Mouse (Mus musculus) forebrain, embryonic 15.5 days (tissue): ENCODE results near the gene Crabp1. TPM values are rescaled to one million over a fixed set of nuclear protein-coding genes. Genes with fewer than 3 reads are reported as not detected.

Experiments used
- ATAC-seq: fragments of 200-750 bp; cut with Nextera tagmentation; replicated peaks from 2 replicates; pipeline ENCODE4 v1.8.0; 2017; ENCODE audit warnings: mild to moderate bottlenecking, moderate TSS enrichment, moderate library complexity
- H3K27ac ChIP-seq: fragments of 300-500 bp; sonication (generic); replicated peaks from 2 replicates; pipeline ENCODE4 v1.5.1; 2015; ENCODE audit warnings: mild to moderate bottlenecking, inconsistent platforms
- H3K27me3 ChIP-seq: fragments of 300-500 bp; sonication (generic); 2 replicates; pipeline ENCODE4 v1.6.1; 2015; ENCODE audit warnings: inconsistent platforms
- H3K36me3 ChIP-seq: fragments of 300-500 bp; sonication (generic); 2 replicates; pipeline ENCODE4 v1.6.1; 2015; ENCODE audit warnings: mild to moderate bottlenecking, inconsistent platforms
- H3K4me1 ChIP-seq: fragments of 300-500 bp; sonication (generic); 2 replicates; pipeline ENCODE4 v1.6.1; 2015; ENCODE audit warnings: inconsistent platforms
- H3K4me2 ChIP-seq: fragments of 300-500 bp; sonication (generic); replicated peaks from 2 replicates; pipeline ENCODE4 v1.6.1; 2015; ENCODE audit warnings: mild to moderate bottlenecking, inconsistent platforms
- H3K4me3 ChIP-seq: fragments of 300-500 bp; sonication (generic); 2 replicates; pipeline ENCODE4 v1.5.1; 2015; ENCODE audit warnings: mild to moderate bottlenecking, inconsistent platforms
- H3K9ac ChIP-seq: fragments of 300-500 bp; sonication (generic); replicated peaks from 2 replicates; pipeline ENCODE4 v1.6.1; 2015; ENCODE audit warnings: mild to moderate bottlenecking, inconsistent platforms
- H3K9me3 ChIP-seq: fragments of 300-500 bp; sonication (generic); 2 replicates; pipeline ENCODE4 v1.6.1; 2016; ENCODE audit warnings: inconsistent platforms
- WGBS: fragments of 180-500 bp; shearing (Covaris S2); methylation state at CpG from one replicate; pipeline ENCODE4 v1.1.7; 2015; ENCODE audit warnings: mixed read lengths; 5-methylcytosine and 5-hydroxymethylcytosine counted together
- polyA plus RNA-seq: library from polyadenylated mRNA; unstranded; fragments of >200 nt; fragmentation: Nextera tagmentation; extraction: Ambion mirVana; gene quantifications from 2 replicates; pipeline ENCODE4 v1.2.1, GENCODE M21; 2015

Gene Crabp1
- polyA plus RNA-seq, 1 experiment from 2014 or later, result 47.3 TPM

- Histone ChIP-seq H3K4me3 (no peak overlapping the region), H3K27ac (no peak overlapping the region), H3K27me3 (no peaks in the 10 kb centered on the region), H3K9ac (no peak overlapping the region), H3K4me2 (no peak overlapping the region), H3K9me3 (no peaks in the 10 kb centered on the region), H3K4me1 (peaks cover under 1% of the 10 kb centered on the region; the same call in 1 of the 2 replicates), H3K36me3 (no peaks in the 10 kb centered on the region)
- ATAC-seq, result no peak
- WGBS, result 47% methylated on average over 15 of the region's 15 CpGs
Observed at GRCm38 (mm10) chr9:54782504-54782903, 18.0 kb downstream of the Crabp1 start.

- WGBS, result 67% methylated on average over 3 of the region's 3 CpGs
Observed at GRCm38 (mm10) chr9:54784003-54784402, 19.5 kb downstream of the Crabp1 start.

GRCm38 (mm10) chr9:54785215-54785614, 20.7 kb downstream of the Crabp1 start:
- H3K27ac ChIP-seq, result no peak overlapping the region
- peaks cover 7% of the 10 kb centered on the region for H3K4me1 ChIP-seq

More at GRCm38 (mm10) chr9:54784003-54784402, 19.5 kb downstream of the Crabp1 start:
- Histone ChIP-seq H3K4me1 (peaks cover 7% of the 10 kb centered on the region), H3K9me3 (no peaks in the 10 kb centered on the region), H3K36me3 (no peaks in the 10 kb centered on the region), H3K27ac (no peak overlapping the region), H3K4me3 (no peak overlapping the region), H3K4me2 (no peak overlapping the region), H3K27me3 (no peaks in the 10 kb centered on the region), H3K9ac (no peak overlapping the region)
- no peak for ATAC-seq

GRCm38 (mm10) chr9:54786083-54786482, 21.5 kb downstream of the Crabp1 start:
- peaks cover 7% of the 10 kb centered on the region for H3K4me1 ChIP-seq
- H3K4me3 ChIP-seq, result no peak overlapping the region
- WGBS, result 96% methylated on average over 1 of the region's 1 CpGs
- H3K36me3 ChIP-seq, result no peaks in the 10 kb centered on the region
- H3K27ac ChIP-seq, result no peak overlapping the region
- no peak overlapping the region for H3K4me2 ChIP-seq
- no peak overlapping the region for H3K9ac ChIP-seq
- no peaks in the 10 kb centered on the region for H3K9me3 ChIP-seq
- no peaks in the 10 kb centered on the region for H3K27me3 ChIP-seq
- no peak for ATAC-seq

More at GRCm38 (mm10) chr9:54785215-54785614, 20.7 kb downstream of the Crabp1 start:
- no peak overlapping the region for H3K9ac ChIP-seq
- no peaks in the 10 kb centered on the region for H3K27me3 ChIP-seq
- H3K4me2 ChIP-seq, result no peak overlapping the region
- WGBS, result 74% methylated on average over 3 of the region's 3 CpGs
- H3K36me3 ChIP-seq, result no peaks in the 10 kb centered on the region
- no peak overlapping the region for H3K4me3 ChIP-seq
- no peaks in the 10 kb centered on the region for H3K9me3 ChIP-seq
- no peak for ATAC-seq

GRCm38 (mm10) chr9:54787760-54788159, 23.2 kb downstream of the Crabp1 start:
- WGBS, result 14% methylated on average over 8 of the region's 8 CpGs
- no peak overlapping the region for H3K4me2 ChIP-seq
- H3K4me3 ChIP-seq, result no peak overlapping the region
- no peaks in the 10 kb centered on the region for H3K36me3 ChIP-seq
- no peak overlapping the region for H3K27ac ChIP-seq
- H3K9ac ChIP-seq, result no peak overlapping the region
- no peaks in the 10 kb centered on the region for H3K27me3 ChIP-seq
- H3K9me3 ChIP-seq, result no peaks in the 10 kb centered on the region
- H3K4me1 ChIP-seq, result peaks cover 7% of the 10 kb centered on the region
- ATAC-seq, result 0 out of 2 replicates have a peak, but pooled peaks have one; percentile 57

GRCm38 (mm10) chr9:54790271-54790670, 25.7 kb downstream of the Crabp1 start:
- WGBS, result 48% methylated on average over 5 of the region's 5 CpGs
- no peaks in the 10 kb centered on the region for H3K9me3 ChIP-seq
- no peaks in the 10 kb centered on the region for H3K27me3 ChIP-seq
- no peak overlapping the region for H3K4me3 ChIP-seq
- no peak overlapping the region for H3K9ac ChIP-seq
- H3K4me2 ChIP-seq, result no peak overlapping the region
- no peak overlapping the region for H3K27ac ChIP-seq
- H3K36me3 ChIP-seq, result no peaks in the 10 kb centered on the region
- H3K4me1 ChIP-seq, result peaks cover 7% of the 10 kb centered on the region
- no peak for ATAC-seq

- Histone ChIP-seq H3K9ac (no peak overlapping the region), H3K4me3 (no peak overlapping the region), H3K27me3 (no peaks in the 10 kb centered on the region), H3K27ac (no peak overlapping the region), H3K9me3 (no peaks in the 10 kb centered on the region), H3K36me3 (no peaks in the 10 kb centered on the region), H3K4me2 (no peak overlapping the region), H3K4me1 (no peaks in the 10 kb centered on the region)
- no peak for ATAC-seq
- WGBS, result 45% methylated on average over 10 of the region's 10 CpGs
Observed at GRCm38 (mm10) chr9:54801460-54801961, 37.0 kb downstream of the Crabp1 start.

GRCm38 (mm10) chr9:54802749-54803679, 38.5 kb downstream of the Crabp1 start:
- no peak for ATAC-seq
- H3K9me3 ChIP-seq, result no peaks in the 10 kb centered on the region
- no peak overlapping the region for H3K4me3 ChIP-seq
- H3K36me3 ChIP-seq, result no peaks in the 10 kb centered on the region
- no peak overlapping the region for H3K9ac ChIP-seq
- no peaks in the 10 kb centered on the region for H3K27me3 ChIP-seq
- H3K27ac ChIP-seq, result no peak overlapping the region
- WGBS, result 70% methylated on average over 6 of the region's 6 CpGs
- no peaks in the 10 kb centered on the region for H3K4me1 ChIP-seq
- H3K4me2 ChIP-seq, result no peak overlapping the region

GRCm38 (mm10) chr9:54804351-54804750, 39.8 kb downstream of the Crabp1 start:
- Histone ChIP-seq H3K4me1 (no peaks in the 10 kb centered on the region), H3K36me3 (no peaks in the 10 kb centered on the region), H3K4me3 (no peak overlapping the region), H3K4me2 (no peak overlapping the region), H3K9ac (no peak overlapping the region), H3K9me3 (no peaks in the 10 kb centered on the region), H3K27ac (no peak overlapping the region), H3K27me3 (no peaks in the 10 kb centered on the region)
- 75% methylated on average over 5 of the region's 5 CpGs for whole genome bisulfite sequencing
- no peak for ATAC-seq

- 53% methylated on average over 4 of the region's 4 CpGs for WGBS
- Histone ChIP-seq H3K9ac (no peak overlapping the region), H3K27me3 (no peaks in the 10 kb centered on the region), H3K4me1 (no peaks in the 10 kb centered on the region), H3K36me3 (no peaks in the 10 kb centered on the region), H3K4me3 (no peak overlapping the region), H3K4me2 (no peak overlapping the region), H3K27ac (no peak overlapping the region), H3K9me3 (no peaks in the 10 kb centered on the region)
- no peak for ATAC-seq
Observed at GRCm38 (mm10) chr9:54807761-54808160, 43.2 kb downstream of the Crabp1 start.

GRCm38 (mm10) chr9:54809953-54810352, 45.4 kb downstream of the Crabp1 start:
- H3K36me3 ChIP-seq, result no peaks in the 10 kb centered on the region
- no peak overlapping the region for H3K4me3 ChIP-seq
- no peaks in the 10 kb centered on the region for H3K9me3 ChIP-seq
- no peaks in the 10 kb centered on the region for H3K4me1 ChIP-seq
- no peak overlapping the region for H3K27ac ChIP-seq
- no peak for ATAC-seq
- H3K27me3 ChIP-seq, result no peaks in the 10 kb centered on the region
- WGBS, result 32% methylated on average over 4 of the region's 4 CpGs
- no peak overlapping the region for H3K9ac ChIP-seq
- H3K4me2 ChIP-seq, result no peak overlapping the region

GRCm38 (mm10) chr9:54816508-54817201, 52.1 kb downstream of the Crabp1 start:
- H3K9ac ChIP-seq, result no peak overlapping the region
- no peak for ATAC-seq
- no peak overlapping the region for H3K27ac ChIP-seq
- no peak overlapping the region for H3K4me2 ChIP-seq
- H3K36me3 ChIP-seq, result no peaks in the 10 kb centered on the region
- H3K27me3 ChIP-seq, result no peaks in the 10 kb centered on the region
- no peaks in the 10 kb centered on the region for H3K9me3 ChIP-seq
- no peaks in the 10 kb centered on the region for H3K4me1 ChIP-seq
- WGBS, result 59% methylated on average over 10 of the region's 10 CpGs
- H3K4me3 ChIP-seq, result no peak overlapping the region
